Mouse (Mus musculus) MEL (cell line): ENCODE measurements around the gene Akap13.

Experiments used
- CTCF ChIP-seq, 3 experiments: IDR thresholded peaks in 2 of 3; conservative IDR thresholded peaks in 1 of 3; 2 replicates each; pipeline ENCODE4 v1.5.1; 2011 to 2012; ENCODE audit warnings: low read length in 3 of 3, low read depth in 2 of 3, mild to moderate bottlenecking in 2 of 3, improper control_type of control experiment in 1 of 3, inconsistent platforms in 1 of 3, mixed read lengths in 1 of 3, moderate library complexity in 1 of 3; ENCODE audit not compliant: control insufficient read depth in 1 of 3, insufficient read depth in 1 of 3, poor library complexity in 1 of 3, severe bottlenecking in 1 of 3
- EP300 ChIP-seq, 2 experiments: IDR thresholded peaks; 2 replicates each; pipeline ENCODE4 v1.6.1; 2011; ENCODE audit warnings: improper control_type of control experiment in 2 of 2, low read length in 2 of 2, low read depth in 1 of 2, mild to moderate bottlenecking in 1 of 2
- POLR2A ChIP-seq, 2 experiments: IDR thresholded peaks; 2 replicates each; pipeline ENCODE4 v1.6.1; 2011 to 2012; ENCODE audit warnings: low read length in 2 of 2, mild to moderate bottlenecking in 2 of 2, control low read depth in 1 of 2, improper control_type of control experiment in 1 of 2, low read depth in 1 of 2, moderate library complexity in 1 of 2; ENCODE audit not compliant: control insufficient read depth in 1 of 2, insufficient read depth in 1 of 2, poor library complexity in 1 of 2
- TCF12 ChIP-seq: IDR thresholded peaks from 2 replicates; pipeline ENCODE4 v1.6.1; 2014; ENCODE audit warnings: low read depth, mild to moderate bottlenecking, inconsistent platforms, low read length, improper control_type of control experiment, moderate library complexity

DNA sequence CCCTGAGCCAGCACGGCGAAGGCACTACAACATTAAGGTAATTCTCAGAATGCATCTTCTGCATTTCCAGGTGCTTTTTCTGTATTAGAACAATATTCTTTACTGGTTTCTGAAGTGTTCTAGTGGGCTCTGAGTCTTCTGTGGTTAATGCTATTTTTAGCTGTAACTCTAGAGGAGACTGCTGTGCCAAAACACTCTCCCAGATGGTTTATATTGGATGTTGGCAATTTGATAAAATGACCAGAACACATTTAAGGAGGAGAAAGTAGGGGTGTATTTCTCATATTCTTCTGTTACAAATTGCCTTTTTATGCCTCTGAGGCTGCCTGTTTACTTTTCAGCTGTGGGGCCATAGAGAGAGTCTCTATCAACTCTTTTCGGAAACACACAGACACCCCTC lies 94.5 kb downstream of the Akap13 start:
- TF ChIP-seq CTCF (IDR thresholded peaks at IDR 0.05 in 2 of 3, conservative IDR thresholded peaks at IDR 0.05 in 1 of 3; ENCODE audit: control insufficient read depth in 1 of 3, insufficient read depth in 1 of 3, low read depth in 2 of 3, low read length in 3 of 3, poor library complexity in 1 of 3, severe bottlenecking in 1 of 3): no peak
- no peak for TF ChIP-seq POLR2A (IDR thresholded peaks at IDR 0.05; ENCODE audit: control insufficient read depth in 1 of 2, insufficient read depth in 1 of 2, low read depth in 1 of 2, low read length in 2 of 2, poor library complexity in 1 of 2)
- TF ChIP-seq TCF12: no peak
- TF ChIP-seq EP300 (IDR thresholded peaks at IDR 0.05; ENCODE audit: low read depth in 1 of 2, low read length in 2 of 2): no peak
